Mouse (Mus musculus) thymus, adult 2 months (tissue): Measurements from ENCODE around the gene Tsks. TPM values are rescaled to one million over a fixed set of nuclear protein-coding genes. Genes with fewer than 3 reads are reported as not detected.

Experiments used
- DNase-seq: peaks from one replicate; pipeline ENCODE4 v3.0.0; 2021
- H3K27ac ChIP-seq: fragments of 200-500 bp; 2 replicates; pipeline ENCODE4 v1.5.1; 2012; ENCODE audit warnings: low read length, control low read depth; ENCODE audit not compliant: control insufficient read depth, insufficient read depth
- H3K27me3 ChIP-seq: fragments of 200-500 bp; 2 replicates; pipeline ENCODE4 v1.6.1; 2012; ENCODE audit warnings: mild to moderate bottlenecking, low read length, moderate library complexity, mixed read lengths; ENCODE audit not compliant: control insufficient read depth, insufficient read depth
- H3K36me3 ChIP-seq: fragments of 200-500 bp; 2 replicates; pipeline ENCODE4 v1.6.1; 2012; ENCODE audit warnings: mild to moderate bottlenecking, low read length, moderate library complexity; ENCODE audit not compliant: control insufficient read depth, insufficient read depth
- H3K4me1 ChIP-seq: fragments of 200-500 bp; replicated peaks from 2 replicates; pipeline ENCODE4 v1.6.1; 2012; ENCODE audit warnings: low read length; ENCODE audit not compliant: control insufficient read depth, insufficient read depth
- H3K4me3 ChIP-seq: fragments of 200-500 bp; 2 replicates; pipeline ENCODE4 v1.5.1; 2012; ENCODE audit warnings: mild to moderate bottlenecking, low read length, control low read depth, moderate library complexity; ENCODE audit not compliant: control insufficient read depth, insufficient read depth
- CTCF ChIP-seq: fragments of 200-500 bp; IDR thresholded peaks from 2 replicates; pipeline ENCODE4 v1.5.1; 2012; ENCODE audit warnings: mild to moderate bottlenecking, control low read depth, low read length, moderate library complexity, borderline replicate concordance; ENCODE audit not compliant: control insufficient read depth, poor library complexity, insufficient read depth; ENCODE audit errors: extremely low read depth
- POLR2A ChIP-seq: fragments of 200-500 bp; IDR thresholded peaks from 2 replicates; pipeline ENCODE4 v1.6.1; 2012; ENCODE audit warnings: mild to moderate bottlenecking, low read length, control low read depth, moderate library complexity; ENCODE audit not compliant: control insufficient read depth, poor library complexity, insufficient read depth; ENCODE audit errors: extremely low read depth
- WGBS: fragments of 180-500 bp; shearing (Covaris S2); methylation state at CpG from one replicate; pipeline ENCODE4 v1.1.7; 2018; 5-methylcytosine and 5-hydroxymethylcytosine counted together
- polyA plus RNA-seq: library from polyadenylated mRNA; depleted of rRNA; stranded (reverse); fragments of >200 nt; gene quantifications from 2 replicates; pipeline ENCODE4 v1.2.3, GENCODE M21; 2012

Tsks gene
- polyA plus RNA-seq, 1 experiment: 1.0 TPM

GRCm38 (mm10) chr7:44959874-44960511 is 17.0 kb downstream of the Tsks start:
- H3K27me3 ChIP-seq: no peaks in the 10 kb centered on the region
- TF ChIP-seq POLR2A: no peak
- H3K4me1 ChIP-seq: no peaks in the 10 kb centered on the region
- 72% methylated on average over 10 of the region's 10 CpGs for WGBS
- no peak overlapping the region for H3K4me3 ChIP-seq
- no peak for DNase-seq
- H3K27ac ChIP-seq: no peak overlapping the region
- H3K36me3 ChIP-seq: no peaks in the 10 kb centered on the region

DNA sequence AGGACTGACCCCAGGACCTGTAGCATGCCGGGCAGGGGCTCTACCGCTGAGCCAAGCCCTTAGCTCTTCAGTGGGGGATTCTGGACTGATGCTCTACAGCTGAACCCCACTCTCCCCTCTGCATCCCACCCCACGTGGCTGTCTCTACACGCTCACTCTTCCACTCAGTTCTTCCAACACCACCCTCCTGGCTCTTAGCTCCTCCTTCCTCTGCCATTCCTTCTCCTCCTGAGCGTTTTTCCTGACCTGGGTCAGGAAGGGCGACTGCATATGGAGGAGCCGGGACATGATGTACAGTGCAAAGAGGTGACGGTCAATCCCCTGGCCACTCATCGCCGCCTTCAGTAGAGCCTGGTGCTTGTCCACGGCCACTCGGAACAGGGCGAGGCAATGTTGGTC is 17.5 kb downstream of the Tsks start:
- DNase-seq: no peak
- Histone ChIP-seq H3K4me1 (no peaks in the 10 kb centered on the region), H3K27me3 (no peaks in the 10 kb centered on the region), H3K36me3 (no peaks in the 10 kb centered on the region), H3K4me3 (no peak overlapping the region), H3K27ac (no peak overlapping the region)
- TF ChIP-seq POLR2A (no peak), CTCF (no peak)
- 93% methylated on average over 13 of the region's 13 CpGs for WGBS

DNA sequence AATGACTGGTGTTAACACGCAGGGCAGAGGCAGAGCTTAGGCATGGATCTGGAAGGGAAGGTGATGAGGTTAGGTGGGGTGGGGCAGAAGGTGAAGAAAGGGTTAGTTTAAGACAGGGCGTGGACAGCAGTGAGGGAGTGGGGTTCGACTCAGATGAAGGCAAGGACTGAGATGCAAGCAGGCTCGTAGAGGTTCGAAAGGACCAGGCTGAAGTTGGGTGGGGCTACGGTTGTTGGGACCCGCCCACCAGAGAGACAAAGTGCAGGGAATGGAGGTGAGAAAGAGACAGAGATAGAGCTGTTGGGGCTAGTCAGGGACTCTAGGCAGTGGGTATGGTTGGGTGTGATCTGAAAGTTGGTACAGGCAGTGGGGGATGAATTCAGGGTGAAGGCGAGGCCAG is 19.3 kb downstream of the Tsks start:
- WGBS: 85% methylated on average over 8 of the region's 8 CpGs
- no peak for DNase-seq
- TF ChIP-seq POLR2A (no peak), CTCF (no peak)
- no peak overlapping the region for H3K4me3 ChIP-seq
- no peaks in the 10 kb centered on the region for H3K27me3 ChIP-seq
- H3K36me3 ChIP-seq: no peaks in the 10 kb centered on the region
- H3K27ac ChIP-seq: no peak overlapping the region
- no peaks in the 10 kb centered on the region for H3K4me1 ChIP-seq

DNA sequence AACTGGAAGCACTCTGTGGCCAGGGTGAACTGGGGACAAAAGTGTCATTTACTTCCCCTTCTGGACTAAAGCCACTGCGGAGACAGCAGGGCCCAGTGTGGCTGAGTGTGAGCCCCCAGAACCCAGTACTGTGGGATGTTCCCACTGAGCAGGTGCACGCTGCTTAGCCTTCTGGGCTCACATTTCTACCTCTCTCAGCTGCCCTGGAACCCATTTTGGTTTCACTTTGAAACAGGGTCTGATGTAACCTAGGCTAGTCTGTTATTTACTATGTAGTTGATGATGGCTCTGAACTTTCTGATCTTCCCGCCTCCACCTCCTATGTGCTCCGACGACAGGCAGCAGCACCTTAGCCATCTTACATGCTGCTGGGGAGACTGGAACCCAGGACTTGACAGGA is 19.8 kb downstream of the Tsks start:
- no peaks in the 10 kb centered on the region for H3K4me1 ChIP-seq
- TF ChIP-seq POLR2A (no peak), CTCF (no peak)
- 64% methylated on average over 5 of the region's 5 CpGs for WGBS
- DNase-seq: no peak
- H3K4me3 ChIP-seq: no peak overlapping the region
- H3K36me3 ChIP-seq: no peaks in the 10 kb centered on the region
- H3K27me3 ChIP-seq: no peaks in the 10 kb centered on the region
- H3K27ac ChIP-seq: no peak overlapping the region

DNA sequence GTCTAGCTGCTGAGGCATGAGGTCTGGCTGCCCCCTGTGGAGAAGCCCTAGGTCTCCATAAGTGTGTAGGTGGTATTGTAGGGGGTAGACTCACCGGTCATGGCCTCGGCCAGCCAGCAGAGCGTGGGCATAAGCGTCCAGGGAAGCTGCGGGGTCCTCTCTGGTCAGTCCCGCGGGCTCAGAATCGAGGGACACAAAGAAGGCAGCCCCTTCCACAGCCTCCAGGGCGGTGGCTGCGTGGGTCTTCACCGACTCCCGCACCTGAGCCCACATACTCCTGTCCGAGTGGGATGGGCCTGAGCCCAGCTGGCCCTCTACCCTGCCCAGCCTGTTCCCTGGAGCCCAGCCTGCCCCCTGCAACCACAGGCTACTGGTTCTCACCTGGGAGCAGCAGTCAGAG is 22.0 kb downstream of the Tsks start:
- no peak overlapping the region for H3K4me3 ChIP-seq
- 94% methylated on average over 13 of the region's 13 CpGs for WGBS
- H3K4me1 ChIP-seq: no peaks in the 10 kb centered on the region
- H3K36me3 ChIP-seq: no peaks in the 10 kb centered on the region
- H3K27ac ChIP-seq: no peak overlapping the region
- no peak for DNase-seq
- no peaks in the 10 kb centered on the region for H3K27me3 ChIP-seq
- no peak for TF ChIP-seq POLR2A
- no peak for TF ChIP-seq CTCF

DNA sequence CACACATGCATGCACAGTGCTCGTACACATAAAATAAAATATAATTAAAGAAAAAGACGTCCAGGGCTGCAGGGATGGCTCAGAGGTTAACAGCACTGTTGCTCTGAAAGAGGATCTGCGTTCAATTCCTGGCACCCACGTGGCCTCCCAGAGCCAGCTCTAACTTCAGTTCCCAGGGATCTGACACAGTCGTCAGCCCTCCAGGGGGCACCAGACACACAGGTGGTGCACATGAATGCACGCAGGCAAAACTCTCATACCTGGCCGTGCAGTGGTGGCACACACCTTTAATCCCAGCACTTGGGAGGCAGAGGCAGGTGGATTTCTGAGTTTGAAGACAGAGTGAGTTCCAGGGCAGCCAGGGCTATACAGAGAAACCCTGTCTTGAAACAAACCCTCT is 23.0 kb downstream of the Tsks start:
- 58% methylated on average over 7 of the region's 7 CpGs for whole genome bisulfite sequencing
- no peaks in the 10 kb centered on the region for H3K36me3 ChIP-seq
- no peak overlapping the region for H3K4me3 ChIP-seq
- DNase-seq: peak; percentile 41
- peaks cover 9% of the 10 kb centered on the region for H3K4me1 ChIP-seq
- H3K27me3 ChIP-seq: no peaks in the 10 kb centered on the region
- H3K27ac ChIP-seq: no peak overlapping the region
- no peak for TF ChIP-seq CTCF
- no peak for TF ChIP-seq POLR2A

- no peak for DNase-seq
- no peaks in the 10 kb centered on the region for H3K36me3 ChIP-seq
- H3K4me1 ChIP-seq: peaks cover 13% of the 10 kb centered on the region
- no peak for TF ChIP-seq CTCF
- TF ChIP-seq POLR2A: no peak
- no peaks in the 10 kb centered on the region for H3K27me3 ChIP-seq
- 84% methylated on average over 15 of the region's 15 CpGs for WGBS
- no peak overlapping the region for H3K4me3 ChIP-seq
- H3K27ac ChIP-seq: no peak overlapping the region
These were observed 23.6 kb downstream of the Tsks start for GRCm38 (mm10) chr7:44966638-44967037.
